Comparison of ENCODE assay signal across 15 mouse cellular contexts in the genomic region with DNA sequence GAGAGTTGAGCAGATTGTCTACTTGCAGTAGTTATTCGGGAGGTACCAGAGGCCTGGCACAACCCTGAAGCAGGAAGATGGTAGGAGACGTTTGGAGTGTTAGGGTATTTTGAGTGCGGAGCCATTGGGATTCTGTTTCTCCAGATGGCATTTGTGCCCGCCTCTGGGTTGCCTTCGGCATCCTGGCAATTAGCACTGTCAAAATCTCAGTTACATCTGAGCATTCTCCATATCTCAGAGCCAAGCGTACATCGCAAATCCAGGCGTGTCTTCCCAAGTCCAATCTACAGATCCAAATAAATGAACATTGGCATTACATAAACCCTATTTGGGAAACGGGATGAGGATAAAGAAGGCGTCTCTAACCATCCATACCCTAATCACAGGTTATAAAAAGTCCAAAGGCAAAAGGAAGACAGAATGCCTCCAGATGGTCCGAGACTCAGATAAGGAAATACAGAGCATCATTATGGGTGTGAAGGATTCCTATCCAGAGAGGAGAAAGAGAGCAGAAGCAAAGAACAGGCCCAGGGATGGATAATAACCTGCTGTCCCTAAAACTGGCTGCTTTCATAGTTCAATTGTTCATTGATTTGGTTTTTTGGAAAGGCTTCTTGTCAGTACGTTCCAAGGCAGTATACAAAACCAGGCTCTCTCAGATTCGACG. TPM values are rescaled to one million over a fixed set of nuclear protein-coding genes. Genes with fewer than 3 reads are reported as not detected.
DNase-seq lines count a peak whose midpoint lies in the region; TF ChIP-seq lines count a peak whose summit lies in the region.
"Had no signal": no experiment of that assay in that cellular context is flagged by ENCODE, and none has a peak within 500 bp of the region (broad histone marks: within the 10 kb centered on the region; RNA-seq: fewer than 3 reads in every experiment).

No protein-coding gene starts in this region.

- DNase-seq in layer of hippocampus, adult 11-12 months (ENCODE audit: low spot score), result peak; percentile 54
- no peak for DNase-seq in layer of hippocampus, postnatal 10 days (ENCODE audit: low spot score in 2 of 2)
- peak; percentile 62 for DNase-seq in brain, embryonic 14.5 days (ENCODE audit: low read depth)
- DNase-seq in frontal cortex, adult 2 months (ENCODE audit: extremely low spot score in 1 of 2, low spot score in 1 of 2), result peak; percentile 57 to 62
- peak; percentile 40 to 64 for DNase-seq in left cerebral cortex, postnatal 14 days (ENCODE audit: low spot score in 2 of 2)
- no peak for DNase-seq in cerebellum, postnatal 14 days
- no peak for DNase-seq in adrenal gland, adult (ENCODE audit: inconsistent age in 2 of 2, low spot score in 1 of 2)
- no peak for DNase-seq in cerebellum, adult 18-20 months
- DNase-seq: adrenal gland, postnatal 36 days; heart, adult 11 months; kidney, adult 9 months; kidney, postnatal 36 days; liver, embryonic 13.5 days; midbrain, embryonic 14.5 days; thymus, postnatal 36 days had no signal

- TF ChIP-seq CTCF in brain, embryonic 14.5 days (IDR thresholded peaks at IDR 0.05; ENCODE audit: borderline replicate concordance, extremely low read depth, insufficient read depth, insufficient read length), result no peak

- TF ChIP-seq POLR2A in brain, embryonic 14.5 days (IDR thresholded peaks at IDR 0.05; ENCODE audit: borderline replicate concordance, extremely low read depth, insufficient read depth, insufficient read length, poor library complexity, severe bottlenecking), result no peak

- intact Hi-C loops in left cerebral cortex, postnatal 14 days (cut with DNase I), result loop anchor here (10.0 kb wide), 1 partner anchor 1011 kb away; no protein-coding TSS in a partner anchor

RNA-seq across cellular contexts. Expression of a gene that starts 11.7 kb away (rescaled TPM):
- total RNA-seq in layer of hippocampus, postnatal 10 days (2021), result 10 to 100 TPM in 1 of 2 experiments, 1 to 10 TPM in 1; 7.7 to 10.8 TPM
- 16.6 and 17.3 TPM in 2 replicates for polyA plus RNA-seq in brain, embryonic 14.5 days (2012; rRNA removed)
- polyA plus RNA-seq in frontal cortex, adult 2 months (2012; rRNA removed), result 9.4 and 10.3 TPM in 2 replicates
- 1 to 10 TPM; 4.9 to 5.8 TPM for total RNA-seq in left cerebral cortex, postnatal 14 days (2021)

Comparison
In these comparisons a context has a peak if more than half of its experiments do, and no peak if none do; other contexts are left out.
1. DNase-seq: peak in layer of hippocampus, adult 11-12 months (single experiment), brain, embryonic 14.5 days (single experiment), frontal cortex, adult 2 months (2 of 2) and left cerebral cortex, postnatal 14 days (2 of 2); none in layer of hippocampus, postnatal 10 days (0 of 2), cerebellum, postnatal 14 days (0 of 2), adrenal gland, adult (0 of 2) and cerebellum, adult 18-20 months (0 of 2).